Mouse (Mus musculus): ENCODE data around the gene Chpt1.

DNA sequence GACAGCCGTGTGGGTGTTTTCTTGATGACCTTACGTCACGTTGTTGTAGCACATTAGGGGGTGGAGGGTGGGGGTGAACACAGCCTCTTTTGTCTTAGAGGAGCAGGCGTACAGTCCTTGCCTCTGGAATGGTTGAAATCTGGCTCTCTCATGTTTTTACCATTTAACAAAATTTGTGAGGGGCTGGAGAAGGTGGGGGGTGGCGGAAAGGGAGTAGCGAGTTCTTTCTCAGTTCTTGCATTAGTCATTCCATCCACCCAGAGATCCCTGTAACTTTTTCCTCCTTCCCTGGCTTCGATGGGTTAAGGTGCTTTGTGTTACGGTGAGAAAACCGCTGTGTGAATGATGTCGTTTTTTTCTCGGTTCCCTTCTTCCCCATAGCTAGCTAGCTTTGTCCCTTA is 83.7 kb downstream of the Chpt1 start:
- TF ChIP-seq CTCF (conservative IDR thresholded peaks at IDR 0.05; ENCODE audit: low read length) (no peak), NANOG (IDR thresholded peaks at IDR 0.05; ENCODE audit: borderline replicate concordance, low read length) (no peak), POU5F1 (IDR thresholded peaks at IDR 0.05; ENCODE audit: borderline replicate concordance, low read length) (no peak)

All from E14TG2a.4 (cell line).